Mouse (Mus musculus): ENCODE data around the gene Zfp61.

Zfp61 gene

DNA sequence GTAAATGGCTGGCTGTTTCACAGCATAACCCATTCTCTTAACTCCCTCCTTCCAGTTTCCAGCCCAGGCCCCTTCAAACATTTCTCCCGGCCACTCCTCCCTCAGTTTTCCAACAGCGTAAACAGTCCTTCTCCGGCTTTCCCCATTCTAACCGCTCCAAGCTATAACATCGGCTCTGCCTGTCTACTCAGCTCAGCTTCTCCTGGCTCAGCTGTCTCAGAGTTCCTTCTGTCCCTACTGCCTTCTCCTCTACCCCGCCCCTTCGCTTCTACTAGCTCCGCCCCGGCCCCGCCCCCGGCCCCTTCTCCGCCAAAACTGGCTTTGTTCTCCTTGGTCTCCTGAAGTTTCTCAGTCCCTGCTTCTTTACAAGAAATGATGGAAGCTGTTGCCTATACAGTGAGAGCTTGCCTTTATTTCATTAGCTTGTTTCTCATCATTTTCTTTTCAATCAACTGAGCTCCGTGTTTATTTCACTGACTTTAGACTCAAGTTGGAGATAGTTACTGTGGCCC lies at the start of gene Zfp61:
Gene Zfp61 (minus strand): TSS at position 462 of the 512 bp plus-strand sequence.
- no peak for DNase-seq (ENCODE audit: low read depth, low spot score)

GRCm38 (mm10) chr7:24348896-24349295 lies 47.9 kb upstream of the Zfp61 start, which contains the start of gene Lypd5:
Gene Lypd5, plus strand, starts transcription at chr7:24349196.
- DNase-seq (ENCODE audit: low read depth, low spot score) = no peak

DNA sequence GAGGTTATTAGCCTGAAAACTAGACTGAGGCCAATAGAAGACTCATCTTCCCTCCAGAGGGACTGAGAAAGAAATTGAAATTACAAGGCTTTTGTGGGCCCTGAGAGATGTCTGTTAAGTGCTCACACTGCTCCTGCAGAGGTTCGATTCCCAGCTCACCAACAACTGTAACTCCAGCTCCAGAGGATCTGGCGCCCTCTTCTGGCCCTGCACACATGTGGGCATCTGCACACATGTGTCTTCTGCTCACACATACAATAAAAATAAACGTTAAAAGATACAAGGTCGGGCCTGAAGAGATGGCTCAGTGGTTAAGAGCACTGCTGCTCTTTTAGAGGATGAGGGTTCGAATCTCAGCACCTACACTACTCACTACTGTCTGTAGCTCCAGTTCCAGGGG lies 45.4 kb upstream of the Zfp61 start:
- no peak for DNase-seq (ENCODE audit: low read depth, low spot score)

DNA sequence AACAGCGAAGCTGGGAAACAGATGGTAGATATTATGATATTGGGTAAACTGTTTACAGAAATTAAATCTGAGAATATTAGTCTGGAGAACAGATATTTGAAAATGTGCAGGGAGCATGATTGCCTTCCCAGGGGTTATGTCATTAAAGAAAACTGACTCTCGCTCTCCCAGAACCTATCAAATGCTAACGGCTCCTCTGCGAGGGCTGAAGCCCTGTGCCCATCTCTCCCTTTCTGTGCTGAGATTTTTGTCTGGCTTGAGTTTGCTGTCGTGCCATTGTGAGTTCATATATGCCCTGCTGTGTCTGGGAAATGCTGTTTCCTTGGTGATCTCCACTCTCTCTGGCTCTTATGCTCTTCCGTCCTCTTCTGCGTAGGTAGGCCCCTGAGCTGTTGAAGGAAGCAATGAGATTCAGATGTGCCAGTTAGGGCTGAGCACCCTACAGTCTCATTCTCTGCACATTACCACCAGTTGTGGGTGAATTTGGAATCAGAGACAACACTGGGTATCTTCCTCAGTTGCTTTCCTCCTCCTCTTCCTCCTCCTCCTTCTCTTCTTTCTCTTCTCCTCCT lies 42.8 kb upstream of the Zfp61 start:
- no peak for DNase-seq (ENCODE audit: low read depth, low spot score)

- DNase-seq (ENCODE audit: low read depth, low spot score) = no peak
Observed at GRCm38 (mm10) chr7:24338241-24338640, 37.2 kb upstream of the Zfp61 start.

- no peak for DNase-seq (ENCODE audit: low read depth, low spot score)
Observed at GRCm38 (mm10) chr7:24335699-24336309, 34.8 kb upstream of the Zfp61 start.

GRCm38 (mm10) chr7:24333304-24333986 lies 32.4 kb upstream of the Zfp61 start, which contains the start of gene Tescl:
Gene Tescl, minus strand, starts transcription at chr7:24333936.
- no peak for DNase-seq (ENCODE audit: low read depth, low spot score)

DNA sequence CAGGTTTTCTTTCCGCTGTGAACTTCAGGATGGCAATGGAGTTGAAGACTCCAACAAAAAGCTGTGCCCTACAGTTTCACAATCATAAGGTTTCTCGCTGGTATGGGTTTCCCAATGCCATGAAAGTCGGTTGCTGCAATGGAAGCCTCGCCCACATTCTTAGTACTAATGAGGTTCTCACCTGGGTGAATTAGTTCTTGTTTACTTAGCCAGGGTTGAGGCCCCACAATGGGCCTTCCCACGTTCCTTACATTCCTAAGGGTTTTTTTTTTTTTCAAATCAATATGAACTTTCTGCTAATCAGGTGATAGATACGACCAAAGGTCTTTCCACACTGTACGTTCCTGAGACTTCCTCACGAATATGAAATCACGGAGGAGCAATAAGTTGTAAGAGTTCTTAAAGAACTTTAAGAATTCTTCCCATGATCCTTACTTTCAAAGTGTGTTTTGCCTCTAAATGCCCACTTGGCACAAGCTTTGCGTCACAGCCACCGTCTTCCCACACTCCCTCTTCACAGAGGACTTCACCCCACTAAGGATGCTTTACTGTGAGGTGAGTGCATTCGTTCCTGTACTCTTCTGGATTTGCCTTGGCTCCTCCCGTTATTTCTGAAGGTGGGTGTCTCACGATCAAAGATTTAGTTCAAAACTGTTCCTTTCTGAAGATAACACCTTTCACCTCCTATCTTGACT lies 26.4 kb upstream of the Zfp61 start:
- no peak for DNase-seq (ENCODE audit: low read depth, low spot score)

- DNase-seq (ENCODE audit: low read depth, low spot score) = no peak
Observed at GRCm38 (mm10) chr7:24326273-24327135, 25.5 kb upstream of the Zfp61 start.

DNA sequence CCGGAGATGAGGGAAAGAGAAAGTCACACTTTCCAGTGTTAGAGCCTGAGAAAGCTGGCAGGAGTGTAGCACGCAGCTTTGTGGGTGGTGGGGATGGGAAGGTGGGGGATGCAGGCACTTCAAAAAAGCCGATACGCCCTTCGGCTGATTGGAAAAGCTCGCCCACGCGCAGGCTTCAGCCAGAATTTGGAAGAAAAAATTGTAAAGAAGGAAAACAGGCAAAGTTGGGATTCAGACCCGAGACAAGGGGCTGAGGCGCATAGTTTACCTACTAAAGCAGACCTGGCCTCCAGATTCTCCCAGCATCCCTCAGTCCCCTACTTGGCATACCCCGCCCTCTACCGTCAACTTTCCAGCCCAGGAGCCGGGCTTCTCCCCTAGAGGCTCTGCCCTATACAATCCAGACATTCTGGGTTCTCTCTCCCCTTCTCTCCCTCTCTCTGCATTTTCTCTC lies 24.7 kb upstream of the Zfp61 start:
- DNase-seq (ENCODE audit: low read depth, low spot score) = no peak

DNA sequence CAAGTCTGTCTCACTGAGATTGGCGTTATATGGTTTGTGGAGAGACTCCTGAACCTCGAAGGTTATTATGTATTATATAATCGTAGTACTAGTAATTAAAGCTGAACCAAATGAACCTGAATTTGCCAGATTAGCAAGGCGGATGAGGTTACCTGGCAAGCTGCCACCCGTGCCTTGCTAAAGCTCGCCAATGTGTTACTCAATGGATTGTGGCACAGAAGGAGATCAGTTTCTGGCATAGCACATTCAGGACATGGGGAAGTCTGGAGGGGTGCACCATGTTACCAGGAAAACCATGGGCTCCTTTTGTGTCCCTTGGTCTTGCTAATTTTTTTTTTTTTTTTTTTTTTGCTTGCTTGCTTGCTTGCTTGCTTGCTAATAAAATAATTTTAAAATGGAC lies 24.2 kb upstream of the Zfp61 start:
- DNase-seq (ENCODE audit: low read depth, low spot score) = no peak

DNA sequence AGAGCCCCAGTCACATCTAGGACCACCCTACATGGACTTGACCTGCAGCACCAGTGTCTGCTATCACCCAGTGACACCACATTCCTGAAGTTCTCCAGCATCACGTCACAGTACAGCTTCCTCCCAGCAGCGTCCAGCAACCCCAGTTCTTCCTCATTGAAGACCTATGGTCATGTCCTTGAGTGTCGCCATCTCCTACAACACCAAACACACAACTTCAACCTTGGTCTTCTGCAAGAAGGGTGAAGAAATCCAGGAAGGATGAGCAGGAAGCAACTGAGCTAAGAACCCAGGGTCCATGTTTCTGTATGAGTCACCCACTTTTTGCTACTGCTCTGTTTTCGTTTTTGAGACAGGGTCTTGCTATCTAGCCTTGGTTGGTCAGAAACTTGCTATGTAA lies 21.6 kb upstream of the Zfp61 start:
- DNase-seq (ENCODE audit: low read depth, low spot score) = no peak

- DNase-seq (ENCODE audit: low read depth, low spot score) = peak; percentile 61
Observed at GRCm38 (mm10) chr7:24318942-24319341, 17.9 kb upstream of the Zfp61 start.

GRCm38 (mm10) chr7:24316567-24317092 lies 15.6 kb upstream of the Zfp61 start, which contains the start of gene Zfp94:
Gene Zfp94, minus strand, starts transcription at chr7:24316666.
- DNase-seq (ENCODE audit: low read depth, low spot score) = peak; percentile 97

DNA sequence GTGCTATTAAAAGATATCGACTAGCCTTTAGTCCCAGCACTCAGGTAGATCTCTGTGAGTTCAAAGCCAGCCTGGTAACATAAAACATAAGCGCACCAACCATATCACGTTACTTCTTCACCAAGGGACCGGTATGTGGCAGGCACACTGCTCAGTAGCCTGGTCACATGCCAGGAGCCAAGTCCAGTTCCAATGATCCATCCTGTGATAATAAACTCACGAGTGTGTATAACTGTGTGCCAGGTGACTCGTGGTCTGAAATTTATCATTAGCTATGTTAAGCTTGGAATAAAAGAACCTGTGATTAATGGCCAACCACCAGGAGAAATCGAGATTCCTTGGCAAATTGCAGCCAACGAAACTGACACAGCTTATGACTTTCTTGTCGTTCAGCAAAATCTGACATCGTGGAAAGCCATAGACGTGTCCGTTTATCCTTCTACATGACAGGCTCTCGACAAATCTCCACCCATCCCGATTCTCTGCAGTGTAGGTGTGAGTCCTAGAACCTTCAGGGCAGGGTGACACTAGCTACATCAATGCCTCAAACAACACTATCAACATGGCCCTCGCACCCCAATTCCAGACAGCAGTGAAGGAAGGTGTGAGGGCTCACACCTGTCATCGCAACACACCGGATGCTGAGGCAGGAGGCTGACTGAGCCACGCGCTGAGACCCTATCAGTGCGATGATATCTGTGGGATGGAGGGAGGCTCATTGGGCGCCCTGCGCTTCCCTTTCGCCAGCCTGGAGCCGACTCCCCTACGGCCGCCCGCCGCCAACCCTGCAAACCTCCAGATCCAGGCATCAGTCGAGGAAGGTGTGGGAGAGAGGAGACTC lies 14.9 kb upstream of the Zfp61 start:
- peak; percentile 53 for DNase-seq (ENCODE audit: low read depth, low spot score)

GRCm38 (mm10) chr7:24299823-24300481 lies 1.1 kb downstream of the Zfp61 start:
- DNase-seq (ENCODE audit: low read depth, low spot score) = no peak

DNA sequence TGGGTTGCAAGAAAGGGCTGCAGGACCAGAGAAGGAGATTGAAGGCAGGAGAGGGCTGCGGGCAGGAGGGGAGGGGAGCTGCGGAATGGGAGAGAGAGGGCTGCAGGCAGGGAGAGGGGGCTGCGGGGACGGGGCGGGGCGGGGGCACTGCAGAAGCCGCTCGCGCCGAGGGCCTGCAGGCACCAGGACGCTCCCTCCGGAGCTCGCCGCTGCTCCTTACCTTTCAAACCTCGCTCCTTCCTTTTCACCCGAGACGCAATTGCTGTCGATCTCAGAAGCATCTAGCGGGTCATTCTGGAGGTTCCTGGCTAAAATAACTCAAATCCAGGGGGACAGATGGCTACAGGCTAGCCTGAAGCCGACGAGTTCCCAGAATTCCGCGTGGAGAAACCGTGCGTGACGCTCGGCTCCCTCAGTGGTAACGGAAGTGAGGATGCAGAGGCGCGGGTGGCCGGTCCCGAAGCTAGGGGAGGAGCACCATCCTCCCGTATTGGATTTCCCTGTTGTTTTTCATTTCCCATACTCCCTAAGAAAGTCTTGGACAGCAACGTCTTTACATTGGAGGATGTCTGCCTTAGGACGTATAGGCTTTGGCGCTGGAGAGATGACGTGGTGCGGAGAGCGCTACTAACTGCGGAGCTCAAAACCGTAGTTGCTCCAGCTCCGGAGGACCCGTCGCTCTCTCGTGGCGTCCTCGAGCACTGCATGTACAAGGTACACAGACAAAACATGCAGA lies 1.9 kb downstream of the Zfp61 start:
- peak; percentile 88 for DNase-seq (ENCODE audit: low read depth, low spot score)

DNA sequence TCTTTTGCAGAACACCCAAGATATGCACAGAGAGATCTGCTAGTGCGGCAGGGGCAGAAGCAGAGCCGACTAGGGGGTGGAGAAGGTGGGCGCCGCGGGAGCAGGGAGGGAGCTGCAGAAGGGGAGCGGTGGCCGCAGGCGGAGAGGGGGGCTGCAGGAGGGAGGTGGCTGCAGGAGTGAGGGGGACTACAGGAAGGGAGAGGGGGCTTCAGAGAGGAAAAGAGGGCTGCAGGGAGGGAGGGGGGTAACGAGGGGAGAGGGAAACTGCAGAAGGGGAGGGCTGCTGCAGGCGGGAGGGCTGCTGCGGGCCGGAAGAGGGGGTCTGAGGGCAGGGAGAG lies 2.4 kb downstream of the Zfp61 start:
- DNase-seq (ENCODE audit: low read depth, low spot score) = no peak
